Mouse (Mus musculus): ENCODE measurements around the gene Tulp2. TPM values are rescaled to one million over a fixed set of nuclear protein-coding genes. Genes with fewer than 3 reads are reported as not detected.

Tulp2 gene
- 0.80 and 1.1 TPM in 2 replicates for polyA plus RNA-seq (2015; fragmentation: Nextera tagmentation; extraction: Ambion mirVana)

GRCm38 (mm10) chr7:45481374-45481927, at the start of gene Tulp2:
Gene Tulp2 (plus strand): TSS chr7:45481877.
- WGBS: 51% methylated on average over 15 of the region's 15 CpGs
- peak; percentile 83 for ATAC-seq (ENCODE audit: low FRiP score, low TSS enrichment)
- Histone ChIP-seq H3K36me3 (ENCODE audit: insufficient read depth, low read length) (no peaks in the 10 kb centered on the region), H3K9me3 (ENCODE audit: low read length) (no peaks in the 10 kb centered on the region), H3K4me1 (ENCODE audit: insufficient read depth, low read length) (no peaks in the 10 kb centered on the region), H3K27ac (ENCODE audit: low read length) (no peak within 1 kb of the TSS), H3K4me3 (ENCODE audit: low read length) (no peak within 1 kb of the TSS), H3K4me2 (replicated peaks; ENCODE audit: low read depth, low read length) (no peak within 1 kb of the TSS), H3K27me3 (ENCODE audit: insufficient read depth, low read length) (no peaks in the 10 kb centered on the region), H3K9ac (replicated peaks; ENCODE audit: low read length) (no peak within 1 kb of the TSS)

DNA sequence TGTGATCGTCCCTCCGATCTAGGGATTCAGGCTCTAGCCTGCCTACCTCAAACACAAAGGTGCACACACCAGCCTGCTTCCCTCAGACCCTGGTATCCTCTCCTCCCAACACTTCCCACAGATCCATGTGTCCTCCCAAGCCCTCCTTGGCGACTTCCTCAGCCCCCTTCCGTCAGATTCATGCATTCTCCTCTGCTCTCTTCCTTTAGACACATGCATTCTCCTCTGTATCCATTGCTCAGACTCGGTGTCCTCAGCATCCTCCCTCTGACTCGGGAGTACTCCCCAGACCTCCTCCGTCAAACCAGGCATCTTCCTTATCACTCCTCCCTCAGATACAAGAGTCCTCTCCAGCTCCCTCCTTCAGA, 47.9 kb upstream of the Tulp2 start:
- 0% methylated on average over 7 of the region's 7 CpGs for WGBS
- H3K9me3 ChIP-seq (ENCODE audit: low read length): no peaks in the 10 kb centered on the region
- H3K27ac ChIP-seq (ENCODE audit: low read length): peak overlapping the region; percentile 86
- peak overlapping the region; percentile 72 for H3K4me2 ChIP-seq (replicated peaks; ENCODE audit: low read depth, low read length)
- H3K4me3 ChIP-seq (ENCODE audit: low read length): peak overlapping the region; percentile 67
- peak overlapping the region; percentile 74 for H3K9ac ChIP-seq (replicated peaks; ENCODE audit: low read length)
- peaks cover 31% of the 10 kb centered on the region for H3K36me3 ChIP-seq (ENCODE audit: insufficient read depth, low read length)
- H3K4me1 ChIP-seq (ENCODE audit: insufficient read depth, low read length): peaks cover 36% of the 10 kb centered on the region
- ATAC-seq (ENCODE audit: low FRiP score, low TSS enrichment): no peak
- no peaks in the 10 kb centered on the region for H3K27me3 ChIP-seq (ENCODE audit: insufficient read depth, low read length)

GRCm38 (mm10) chr7:45434203-45435015, 47.3 kb upstream of the Tulp2 start, which contains the start of gene Gys1:
Gene Gys1 (plus strand): TSS chr7:45434844.
- Histone ChIP-seq H3K4me2 (replicated peaks; ENCODE audit: low read depth, low read length) (peak within 1 kb of the TSS; percentile 72), H3K9me3 (ENCODE audit: low read length) (no peaks in the 10 kb centered on the region), H3K36me3 (ENCODE audit: insufficient read depth, low read length) (peaks cover 25% of the 10 kb centered on the region), H3K27ac (ENCODE audit: low read length) (peak within 1 kb of the TSS; percentile 86), H3K4me1 (ENCODE audit: insufficient read depth, low read length) (peaks cover 36% of the 10 kb centered on the region), H3K27me3 (ENCODE audit: insufficient read depth, low read length) (no peaks in the 10 kb centered on the region), H3K9ac (replicated peaks; ENCODE audit: low read length) (peak within 1 kb of the TSS; percentile 85), H3K4me3 (ENCODE audit: low read length) (peak within 1 kb of the TSS; percentile 67)
- WGBS: under 1% methylated on average over 45 of the region's 45 CpGs
- peak; percentile 97 for ATAC-seq (ENCODE audit: low FRiP score, low TSS enrichment)

GRCm38 (mm10) chr7:45435038-45435437, 46.6 kb upstream of the Tulp2 start:
- under 1% methylated on average over 16 of the region's 16 CpGs for WGBS

DNA sequence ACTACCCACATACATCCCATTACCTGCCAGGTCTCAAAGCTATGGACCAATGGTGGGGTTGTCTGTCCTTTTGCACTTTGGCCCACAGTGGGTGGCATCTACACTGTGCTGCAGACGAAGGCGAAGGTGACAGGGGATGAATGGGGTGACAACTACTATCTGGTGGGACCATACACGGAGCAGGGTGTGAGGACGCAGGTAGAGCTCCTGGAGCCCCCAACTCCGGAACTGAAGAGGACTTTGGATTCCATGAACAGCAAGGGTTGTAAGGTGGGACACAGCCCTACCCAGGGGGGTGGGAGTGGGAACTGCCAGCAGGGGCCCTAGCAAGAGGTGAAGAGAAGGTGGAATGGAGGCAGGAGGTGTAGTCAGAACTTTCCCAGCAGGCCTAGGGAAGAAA, 45.2 kb upstream of the Tulp2 start:
- H3K27ac ChIP-seq (ENCODE audit: low read length): no peak overlapping the region
- no peaks in the 10 kb centered on the region for H3K9me3 ChIP-seq (ENCODE audit: low read length)
- no peak overlapping the region for H3K9ac ChIP-seq (replicated peaks; ENCODE audit: low read length)
- H3K4me1 ChIP-seq (ENCODE audit: insufficient read depth, low read length): peaks cover 36% of the 10 kb centered on the region
- peaks cover 16% of the 10 kb centered on the region for H3K36me3 ChIP-seq (ENCODE audit: insufficient read depth, low read length)
- 91% methylated on average over 5 of the region's 5 CpGs for WGBS
- H3K4me3 ChIP-seq (ENCODE audit: low read length): no peak overlapping the region
- H3K27me3 ChIP-seq (ENCODE audit: insufficient read depth, low read length): no peaks in the 10 kb centered on the region
- ATAC-seq (ENCODE audit: low FRiP score, low TSS enrichment): no peak
- no peak overlapping the region for H3K4me2 ChIP-seq (replicated peaks; ENCODE audit: low read depth, low read length)

More at GRCm38 (mm10) chr7:45435038-45435437, 46.6 kb upstream of the Tulp2 start:
- H3K27ac ChIP-seq (ENCODE audit: low read length): peak overlapping the region; percentile 48
- H3K4me2 ChIP-seq (replicated peaks; ENCODE audit: low read depth, low read length): peak overlapping the region; percentile 58
- H3K27me3 ChIP-seq (ENCODE audit: insufficient read depth, low read length): no peaks in the 10 kb centered on the region
- peak overlapping the region; percentile 67 for H3K4me3 ChIP-seq (ENCODE audit: low read length)
- H3K9me3 ChIP-seq (ENCODE audit: low read length): no peaks in the 10 kb centered on the region
- peaks cover 36% of the 10 kb centered on the region for H3K4me1 ChIP-seq (ENCODE audit: insufficient read depth, low read length)
- no peak for ATAC-seq (ENCODE audit: low FRiP score, low TSS enrichment)
- H3K9ac ChIP-seq (replicated peaks; ENCODE audit: low read length): peak overlapping the region; percentile 85
- H3K36me3 ChIP-seq (ENCODE audit: insufficient read depth, low read length): peaks cover 23% of the 10 kb centered on the region

DNA sequence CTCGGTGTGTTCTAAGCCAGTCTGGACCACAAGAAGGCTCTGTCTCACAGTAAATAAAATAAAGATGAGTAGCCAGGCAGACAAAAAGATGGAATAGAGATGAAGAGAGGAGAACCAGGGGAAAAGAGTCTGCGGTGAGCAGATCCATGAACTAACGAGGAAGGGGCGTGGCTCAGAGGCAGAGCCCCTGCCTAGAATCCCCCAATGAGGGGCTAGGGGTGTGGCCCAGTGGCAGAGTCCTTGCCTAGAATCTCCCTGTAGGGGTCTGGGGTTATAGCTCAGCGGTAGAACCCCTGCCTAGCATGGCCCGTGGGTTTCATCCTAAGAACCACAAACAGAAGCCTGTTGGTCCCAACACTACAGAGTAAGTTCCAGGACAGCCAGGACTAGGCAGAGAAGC, 44.6 kb upstream of the Tulp2 start:
- H3K4me1 ChIP-seq (ENCODE audit: insufficient read depth, low read length): peaks cover 36% of the 10 kb centered on the region
- H3K9me3 ChIP-seq (ENCODE audit: low read length): no peaks in the 10 kb centered on the region
- H3K4me3 ChIP-seq (ENCODE audit: low read length): no peak overlapping the region
- H3K9ac ChIP-seq (replicated peaks; ENCODE audit: low read length): 0 out of 2 replicates have a peak overlapping the region, but pooled peaks have one; percentile 13
- 46% methylated on average over 6 of the region's 6 CpGs for WGBS
- H3K27me3 ChIP-seq (ENCODE audit: insufficient read depth, low read length): no peaks in the 10 kb centered on the region
- H3K27ac ChIP-seq (ENCODE audit: low read length): no peak overlapping the region
- H3K36me3 ChIP-seq (ENCODE audit: insufficient read depth, low read length): peaks cover 12% of the 10 kb centered on the region
- H3K4me2 ChIP-seq (replicated peaks; ENCODE audit: low read depth, low read length): no peak overlapping the region
- no peak for ATAC-seq (ENCODE audit: low FRiP score, low TSS enrichment)

- Histone ChIP-seq H3K36me3 (ENCODE audit: insufficient read depth, low read length) (peaks cover 15% of the 10 kb centered on the region), H3K4me2 (replicated peaks; ENCODE audit: low read depth, low read length) (peak within 1 kb of the TSS; percentile 41), H3K9ac (replicated peaks; ENCODE audit: low read length) (0 out of 2 replicates have a peak within 1 kb of the TSS, but pooled peaks have one; percentile 13), H3K4me3 (ENCODE audit: low read length) (peak within 1 kb of the TSS; percentile 0; the same call in 1 of the 2 replicates), H3K27ac (ENCODE audit: low read length) (no peak within 1 kb of the TSS), H3K4me1 (ENCODE audit: insufficient read depth, low read length) (peaks cover 34% of the 10 kb centered on the region), H3K9me3 (ENCODE audit: low read length) (no peaks in the 10 kb centered on the region), H3K27me3 (ENCODE audit: insufficient read depth, low read length) (no peaks in the 10 kb centered on the region)
- WGBS: 23% methylated on average over 19 of the region's 19 CpGs
- ATAC-seq (ENCODE audit: low FRiP score, low TSS enrichment): no peak
Observed at GRCm38 (mm10) chr7:45437521-45438276, 44.0 kb upstream of the Tulp2 start, which contains the start of gene Ruvbl2. Gene Ruvbl2 (minus strand): TSS chr7:45438096.

- Histone ChIP-seq H3K4me1 (ENCODE audit: insufficient read depth, low read length) (peaks cover 6% of the 10 kb centered on the region; the same call in 1 of the 2 replicates), H3K27me3 (ENCODE audit: insufficient read depth, low read length) (no peaks in the 10 kb centered on the region), H3K36me3 (ENCODE audit: insufficient read depth, low read length) (peaks cover 59% of the 10 kb centered on the region), H3K9me3 (ENCODE audit: low read length) (no peaks in the 10 kb centered on the region), H3K9ac (replicated peaks; ENCODE audit: low read length) (no peak overlapping the region), H3K4me3 (ENCODE audit: low read length) (no peak overlapping the region), H3K27ac (ENCODE audit: low read length) (no peak overlapping the region), H3K4me2 (replicated peaks; ENCODE audit: low read depth, low read length) (no peak overlapping the region)
- 84% methylated on average over 22 of the region's 22 CpGs for WGBS
- no peak for ATAC-seq (ENCODE audit: low FRiP score, low TSS enrichment)
Observed at GRCm38 (mm10) chr7:45443526-45444420, 37.9 kb upstream of the Tulp2 start.

DNA sequence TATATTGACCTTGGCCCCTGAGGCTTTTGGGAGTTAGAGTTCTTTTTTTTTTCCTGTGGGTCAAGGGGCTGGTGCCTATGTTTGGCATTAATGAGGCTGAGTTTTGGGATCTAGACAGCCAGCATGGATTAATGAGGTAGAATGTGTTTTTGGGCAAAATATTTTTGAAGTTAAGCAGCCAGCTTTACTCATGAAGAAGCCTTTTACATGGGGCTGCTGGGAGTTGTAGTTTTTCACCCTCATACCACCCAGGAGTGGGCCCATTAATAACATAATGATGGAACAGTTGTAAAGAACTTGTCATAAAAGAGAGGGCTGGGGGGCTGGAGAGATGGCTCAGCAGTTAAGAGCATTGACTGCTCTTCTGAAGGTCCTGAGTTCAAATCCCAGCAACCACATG, 35.1 kb upstream of the Tulp2 start:
- Histone ChIP-seq H3K4me1 (ENCODE audit: insufficient read depth, low read length) (peaks cover 6% of the 10 kb centered on the region; the same call in 1 of the 2 replicates), H3K9me3 (ENCODE audit: low read length) (no peaks in the 10 kb centered on the region), H3K36me3 (ENCODE audit: insufficient read depth, low read length) (peaks cover 55% of the 10 kb centered on the region), H3K27me3 (ENCODE audit: insufficient read depth, low read length) (no peaks in the 10 kb centered on the region), H3K4me2 (replicated peaks; ENCODE audit: low read depth, low read length) (no peak overlapping the region), H3K4me3 (ENCODE audit: low read length) (no peak overlapping the region), H3K9ac (replicated peaks; ENCODE audit: low read length) (no peak overlapping the region), H3K27ac (ENCODE audit: low read length) (no peak overlapping the region)
- no peak for ATAC-seq (ENCODE audit: low FRiP score, low TSS enrichment)
